Mouse (Mus musculus) heart, postnatal 4 days (tissue): Measurements from ENCODE around the gene Krtap4-1. TPM values are rescaled to one million over a fixed set of nuclear protein-coding genes. Genes with fewer than 3 reads are reported as not detected.
"Not testable (repeated sequence)": the region's sequence is repeated elsewhere in the genome, so short reads cannot be mapped to it uniquely, and the experiment has no call there.

Experiments
- DNase-seq: peaks from one replicate; pipeline ENCODE4 v3.0.0; 2021
- total RNA-seq, 2 experiments: library from RNA; stranded (reverse); gene quantifications; 2 replicates each; pipeline ENCODE4 v1.2.3; 2021

Krtap4-1 gene
- total RNA-seq, result not detected

GRCm38 (mm10) chr11:99628138-99628537 is at the start of gene Krtap4-1:
Krtap4-1 (minus strand) TSS chr11:99628238.
- DNase-seq, result no peak

GRCm38 (mm10) chr11:99665860-99666259 is 37.8 kb upstream of the Krtap4-1 start, which contains the start of gene Krtap4-6:
Krtap4-6 (minus strand) TSS chr11:99665960.
- no peak for DNase-seq

GRCm38 (mm10) chr11:99662802-99663201 is 34.8 kb upstream of the Krtap4-1 start:
- DNase-seq, result no peak

- no peak for DNase-seq
Observed at GRCm38 (mm10) chr11:99659256-99659655, 31.2 kb upstream of the Krtap4-1 start.

GRCm38 (mm10) chr11:99658467-99659010 is 30.5 kb upstream of the Krtap4-1 start, which contains the start of gene Gm11563:
Gm11563 (minus strand) TSS chr11:99658960.
- DNase-seq, result not testable (repeated sequence)

GRCm38 (mm10) chr11:99657051-99657450 is 29.0 kb upstream of the Krtap4-1 start:
- no peak for DNase-seq

- DNase-seq, result no peak
Observed at GRCm38 (mm10) chr11:99650136-99650535, 22.1 kb upstream of the Krtap4-1 start, which contains the start of gene Gm11555. Gm11555 (minus strand) TSS chr11:99650236.

GRCm38 (mm10) chr11:99646444-99646843 is 18.4 kb upstream of the Krtap4-1 start:
- no peak for DNase-seq

GRCm38 (mm10) chr11:99644351-99644750 is 16.3 kb upstream of the Krtap4-1 start:
- DNase-seq, result no peak

GRCm38 (mm10) chr11:99643635-99644139 is 15.6 kb upstream of the Krtap4-1 start, which contains the start of gene Krtap4-7:
Krtap4-7 (minus strand) TSS chr11:99644089.
- not testable (repeated sequence) for DNase-seq

- DNase-seq, result no peak
Observed at GRCm38 (mm10) chr11:99640926-99641325, 12.9 kb upstream of the Krtap4-1 start.

GRCm38 (mm10) chr11:99637086-99637485 is 9.0 kb upstream of the Krtap4-1 start:
- DNase-seq, result no peak

GRCm38 (mm10) chr11:99634653-99635134 is 6.7 kb upstream of the Krtap4-1 start, which contains the start of gene Krtap4-2:
Krtap4-2 (minus strand) TSS chr11:99635084.
- no peak for DNase-seq

- DNase-seq, result no peak
Observed at GRCm38 (mm10) chr11:99633293-99633692, 5.3 kb upstream of the Krtap4-1 start.

- no peak for DNase-seq
Observed at GRCm38 (mm10) chr11:99630890-99631289, 2.9 kb upstream of the Krtap4-1 start.

GRCm38 (mm10) chr11:99620335-99620734 is 7.7 kb downstream of the Krtap4-1 start, which contains the start of gene Gm11562:
Gm11562 (minus strand) TSS chr11:99620435.
- DNase-seq, result no peak

- no peak for DNase-seq
Observed at GRCm38 (mm10) chr11:99614796-99615363, 13.2 kb downstream of the Krtap4-1 start, which contains the start of gene Krtap2-4. Krtap2-4 (minus strand) TSS chr11:99614846.

- DNase-seq, result not testable (repeated sequence)
Observed at GRCm38 (mm10) chr11:99610089-99610488, 17.9 kb downstream of the Krtap4-1 start, which contains the start of gene Gm11937. Gm11937 (minus strand) TSS chr11:99610189.

- DNase-seq, result no peak
Observed at GRCm38 (mm10) chr11:99609126-99609525, 18.9 kb downstream of the Krtap4-1 start.

- DNase-seq, result not testable (repeated sequence)
Observed at GRCm38 (mm10) chr11:99603208-99603607, 24.8 kb downstream of the Krtap4-1 start, which contains the start of gene Gm11938. Gm11938 (minus strand) TSS chr11:99603308.

GRCm38 (mm10) chr11:99597742-99598141 is 30.3 kb downstream of the Krtap4-1 start, which contains the start of gene Krtap9-3:
Krtap9-3 (minus strand) TSS chr11:99598105.
- DNase-seq, result not testable (repeated sequence)

- no peak for DNase-seq
Observed at GRCm38 (mm10) chr11:99590981-99591380, 37.1 kb downstream of the Krtap4-1 start, which contains the start of gene Krtap1-3. Krtap1-3 (minus strand) TSS chr11:99591339.

- no peak for DNase-seq
Observed at GRCm38 (mm10) chr11:99585096-99585495, 42.9 kb downstream of the Krtap4-1 start.
